Mouse (Mus musculus): ENCODE results near the gene Dnajb1.

DNA sequence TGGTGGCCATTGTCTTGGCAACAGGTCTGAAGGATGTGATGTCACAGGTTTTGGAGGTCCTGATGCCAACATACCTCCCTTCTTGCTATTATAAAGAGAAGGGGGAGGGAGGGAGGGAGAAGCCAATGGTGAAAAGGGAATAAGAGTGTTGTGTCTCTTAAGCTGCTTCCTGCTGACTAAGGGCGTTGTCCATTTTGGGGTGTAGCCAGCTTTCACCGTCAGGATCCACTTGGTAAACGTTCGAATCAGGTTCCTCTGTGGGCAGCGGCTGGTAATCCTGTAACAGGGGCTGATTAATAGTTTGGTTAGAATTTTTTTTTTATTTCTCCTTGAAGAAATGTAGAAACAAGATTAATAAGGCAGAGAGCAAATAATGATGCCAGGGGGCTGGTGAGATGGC lies 31.7 kb downstream of the Dnajb1 start:
- TF ChIP-seq CTCF (IDR thresholded peaks at IDR 0.05; ENCODE audit: low read depth) (no peak), EP300 (IDR thresholded peaks at IDR 0.05; ENCODE audit: low read depth) (no peak)
